Mouse (Mus musculus): Measurements from ENCODE around the gene Cyp2d10. TPM values are rescaled to one million over a fixed set of nuclear protein-coding genes. Genes with fewer than 3 reads are reported as not detected.
A peak's percentile ranks its signal among the peaks of the same experiment; 100 is the strongest.

The Cyp2d10 gene
- polyA plus RNA-seq, 1 experiment from 2014 or later: 1.8 TPM

- ATAC-seq: no peak
- H3K4me2 ChIP-seq (ENCODE audit: low read depth, low read length): no peak overlapping the region
- H3K9ac ChIP-seq (ENCODE audit: low read depth, low read length): no peak overlapping the region
- H3K27ac ChIP-seq (ENCODE audit: low read length): no peak overlapping the region
- H3K4me3 ChIP-seq (ENCODE audit: low read length): no peak overlapping the region
- no peaks in the 10 kb centered on the region for H3K27me3 ChIP-seq (replicated peaks; ENCODE audit: control insufficient read depth, insufficient read depth, low read length)
- 83% methylated on average over 3 of the region's 3 CpGs for WGBS
- H3K9me3 ChIP-seq (ENCODE audit: control insufficient read depth, low read length): peaks cover 6% of the 10 kb centered on the region
- H3K36me3 ChIP-seq (ENCODE audit: control insufficient read depth, insufficient read depth, low read length): no peaks in the 10 kb centered on the region
- H3K4me1 ChIP-seq (ENCODE audit: control insufficient read depth, insufficient read depth, low read length): no peaks in the 10 kb centered on the region
These were observed 28.0 kb upstream of the Cyp2d10 start for GRCm38 (mm10) chr15:82435011-82435410.

- Histone ChIP-seq H3K9me3 (ENCODE audit: control insufficient read depth, low read length) (peaks cover 6% of the 10 kb centered on the region), H3K4me3 (ENCODE audit: low read length) (no peak overlapping the region), H3K27ac (ENCODE audit: low read length) (no peak overlapping the region), H3K4me1 (ENCODE audit: control insufficient read depth, insufficient read depth, low read length) (no peaks in the 10 kb centered on the region), H3K36me3 (ENCODE audit: control insufficient read depth, insufficient read depth, low read length) (no peaks in the 10 kb centered on the region), H3K9ac (ENCODE audit: low read depth, low read length) (no peak overlapping the region), H3K4me2 (ENCODE audit: low read depth, low read length) (no peak overlapping the region), H3K27me3 (replicated peaks; ENCODE audit: control insufficient read depth, insufficient read depth, low read length) (no peaks in the 10 kb centered on the region)
- ATAC-seq: no peak
- WGBS: 92% methylated on average over 3 of the region's 3 CpGs
These were observed 27.5 kb upstream of the Cyp2d10 start for GRCm38 (mm10) chr15:82434541-82434940.

GRCm38 (mm10) chr15:82433621-82434020 lies 26.6 kb upstream of the Cyp2d10 start:
- no peaks in the 10 kb centered on the region for H3K27me3 ChIP-seq (replicated peaks; ENCODE audit: control insufficient read depth, insufficient read depth, low read length)
- 98% methylated on average over 3 of the region's 3 CpGs for WGBS
- peaks cover 6% of the 10 kb centered on the region for H3K9me3 ChIP-seq (ENCODE audit: control insufficient read depth, low read length)
- ATAC-seq: no peak
- no peak overlapping the region for H3K9ac ChIP-seq (ENCODE audit: low read depth, low read length)
- no peak overlapping the region for H3K27ac ChIP-seq (ENCODE audit: low read length)
- no peaks in the 10 kb centered on the region for H3K4me1 ChIP-seq (ENCODE audit: control insufficient read depth, insufficient read depth, low read length)
- no peak overlapping the region for H3K4me2 ChIP-seq (ENCODE audit: low read depth, low read length)
- H3K4me3 ChIP-seq (ENCODE audit: low read length): no peak overlapping the region
- no peaks in the 10 kb centered on the region for H3K36me3 ChIP-seq (ENCODE audit: control insufficient read depth, insufficient read depth, low read length)

GRCm38 (mm10) chr15:82433137-82433536 lies 26.1 kb upstream of the Cyp2d10 start, which contains the start of gene Cyp2d9:
Gene Cyp2d9, plus strand, starts transcription at chr15:82433437.
- ATAC-seq: no peak
- H3K4me3 ChIP-seq (ENCODE audit: low read length): no peak within 1 kb of the TSS
- H3K27me3 ChIP-seq (replicated peaks; ENCODE audit: control insufficient read depth, insufficient read depth, low read length): no peaks in the 10 kb centered on the region
- peaks cover 6% of the 10 kb centered on the region for H3K9me3 ChIP-seq (ENCODE audit: control insufficient read depth, low read length)
- H3K4me1 ChIP-seq (ENCODE audit: control insufficient read depth, insufficient read depth, low read length): no peaks in the 10 kb centered on the region
- no peak within 1 kb of the TSS for H3K9ac ChIP-seq (ENCODE audit: low read depth, low read length)
- H3K27ac ChIP-seq (ENCODE audit: low read length): no peak within 1 kb of the TSS
- H3K36me3 ChIP-seq (ENCODE audit: control insufficient read depth, insufficient read depth, low read length): no peaks in the 10 kb centered on the region
- H3K4me2 ChIP-seq (ENCODE audit: low read depth, low read length): no peak within 1 kb of the TSS

GRCm38 (mm10) chr15:82423471-82423870 lies 16.5 kb upstream of the Cyp2d10 start:
- ATAC-seq: no peak
- Histone ChIP-seq H3K27ac (ENCODE audit: low read length) (no peak overlapping the region), H3K4me1 (ENCODE audit: control insufficient read depth, insufficient read depth, low read length) (no peaks in the 10 kb centered on the region), H3K4me2 (ENCODE audit: low read depth, low read length) (no peak overlapping the region), H3K4me3 (ENCODE audit: low read length) (no peak overlapping the region), H3K9ac (ENCODE audit: low read depth, low read length) (no peak overlapping the region), H3K36me3 (ENCODE audit: control insufficient read depth, insufficient read depth, low read length) (no peaks in the 10 kb centered on the region), H3K27me3 (replicated peaks; ENCODE audit: control insufficient read depth, insufficient read depth, low read length) (no peaks in the 10 kb centered on the region), H3K9me3 (ENCODE audit: control insufficient read depth, low read length) (no peaks in the 10 kb centered on the region)
- 70% methylated on average over 3 of the region's 3 CpGs for WGBS

- ATAC-seq: no peak
- 74% methylated on average over 4 of the region's 4 CpGs for WGBS
- no peaks in the 10 kb centered on the region for H3K4me1 ChIP-seq (ENCODE audit: control insufficient read depth, insufficient read depth, low read length)
These were observed 15.9 kb upstream of the Cyp2d10 start for GRCm38 (mm10) chr15:82422935-82423334.

GRCm38 (mm10) chr15:82418616-82419015 lies 11.6 kb upstream of the Cyp2d10 start:
- WGBS: 79% methylated on average over 1 of the region's 1 CpGs
- no peak for ATAC-seq

More at GRCm38 (mm10) chr15:82422935-82423334, 15.9 kb upstream of the Cyp2d10 start:
- Histone ChIP-seq H3K4me3 (ENCODE audit: low read length) (no peak overlapping the region), H3K9me3 (ENCODE audit: control insufficient read depth, low read length) (no peaks in the 10 kb centered on the region), H3K27ac (ENCODE audit: low read length) (no peak overlapping the region), H3K4me2 (ENCODE audit: low read depth, low read length) (no peak overlapping the region), H3K9ac (ENCODE audit: low read depth, low read length) (no peak overlapping the region), H3K36me3 (ENCODE audit: control insufficient read depth, insufficient read depth, low read length) (no peaks in the 10 kb centered on the region), H3K27me3 (replicated peaks; ENCODE audit: control insufficient read depth, insufficient read depth, low read length) (no peaks in the 10 kb centered on the region)

GRCm38 (mm10) chr15:82416797-82417789 lies 10.1 kb upstream of the Cyp2d10 start:
- Histone ChIP-seq H3K9me3 (ENCODE audit: control insufficient read depth, low read length) (no peaks in the 10 kb centered on the region), H3K27me3 (replicated peaks; ENCODE audit: control insufficient read depth, insufficient read depth, low read length) (no peaks in the 10 kb centered on the region), H3K27ac (ENCODE audit: low read length) (no peak overlapping the region), H3K9ac (ENCODE audit: low read depth, low read length) (peak overlapping the region; percentile 61; the same call in 1 of the 2 replicates), H3K4me2 (ENCODE audit: low read depth, low read length) (peak overlapping the region; percentile 32), H3K36me3 (ENCODE audit: control insufficient read depth, insufficient read depth, low read length) (no peaks in the 10 kb centered on the region), H3K4me1 (ENCODE audit: control insufficient read depth, insufficient read depth, low read length) (no peaks in the 10 kb centered on the region; the same call in none of the 2 replicates), H3K4me3 (ENCODE audit: low read length) (no peak overlapping the region)
- peak; percentile 92 for ATAC-seq
- 34% methylated on average over 16 of the region's 16 CpGs for WGBS

More at GRCm38 (mm10) chr15:82418616-82419015, 11.6 kb upstream of the Cyp2d10 start:
- no peak overlapping the region for H3K4me2 ChIP-seq (ENCODE audit: low read depth, low read length)
- H3K4me1 ChIP-seq (ENCODE audit: control insufficient read depth, insufficient read depth, low read length): no peaks in the 10 kb centered on the region; the same call in none of the 2 replicates
- no peak overlapping the region for H3K27ac ChIP-seq (ENCODE audit: low read length)
- no peaks in the 10 kb centered on the region for H3K27me3 ChIP-seq (replicated peaks; ENCODE audit: control insufficient read depth, insufficient read depth, low read length)
- H3K36me3 ChIP-seq (ENCODE audit: control insufficient read depth, insufficient read depth, low read length): no peaks in the 10 kb centered on the region
- no peak overlapping the region for H3K4me3 ChIP-seq (ENCODE audit: low read length)
- no peaks in the 10 kb centered on the region for H3K9me3 ChIP-seq (ENCODE audit: control insufficient read depth, low read length)
- H3K9ac ChIP-seq (ENCODE audit: low read depth, low read length): no peak overlapping the region

GRCm38 (mm10) chr15:82407536-82407935 lies 541 bp upstream of the Cyp2d10 start:
- ATAC-seq: no peak
- H3K4me1 ChIP-seq (ENCODE audit: control insufficient read depth, insufficient read depth, low read length): no peaks in the 10 kb centered on the region
- H3K36me3 ChIP-seq (ENCODE audit: control insufficient read depth, insufficient read depth, low read length): no peaks in the 10 kb centered on the region
- H3K27ac ChIP-seq (ENCODE audit: low read length): no peak overlapping the region
- no peaks in the 10 kb centered on the region for H3K27me3 ChIP-seq (replicated peaks; ENCODE audit: control insufficient read depth, insufficient read depth, low read length)
- H3K9ac ChIP-seq (ENCODE audit: low read depth, low read length): no peak overlapping the region
- 83% methylated on average over 4 of the region's 4 CpGs for WGBS
- H3K9me3 ChIP-seq (ENCODE audit: control insufficient read depth, low read length): no peaks in the 10 kb centered on the region
- no peak overlapping the region for H3K4me3 ChIP-seq (ENCODE audit: low read length)
- H3K4me2 ChIP-seq (ENCODE audit: low read depth, low read length): no peak overlapping the region

All from intestine, embryonic 16.5 days (tissue).